Comparison of ENCODE assay signal across 10 mouse cellular contexts in the genomic region with DNA sequence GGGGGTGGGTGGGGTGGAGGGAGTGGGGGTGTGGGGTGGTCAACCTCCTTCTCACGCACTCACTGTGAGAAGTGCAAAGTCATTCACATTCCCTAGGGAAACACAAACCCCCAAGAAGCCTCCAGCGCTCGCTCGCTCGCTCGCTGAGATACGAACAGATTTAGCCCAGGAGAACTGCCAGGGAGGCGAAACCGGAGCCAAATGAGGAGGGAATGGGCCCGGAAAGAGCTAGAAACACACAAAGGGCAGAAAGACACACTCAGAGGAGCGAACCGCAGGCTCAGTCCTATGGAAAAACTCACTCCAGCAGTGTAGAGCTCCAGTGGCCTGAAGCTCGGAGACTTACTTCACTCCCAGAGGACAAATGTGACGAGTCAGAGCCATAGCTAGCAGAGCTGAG. TPM values are rescaled to one million over a fixed set of nuclear protein-coding genes. Genes with fewer than 3 reads are reported as not detected.
DNase-seq lines count a peak whose midpoint lies in the region; ATAC-seq and TF ChIP-seq lines count a peak whose summit lies in the region.
"Had no signal": no experiment of that assay in that cellular context is flagged by ENCODE, and none has a peak within 500 bp of the region (broad histone marks: within the 10 kb centered on the region; RNA-seq: fewer than 3 reads in every experiment).

No protein-coding gene starts in this region.

- no peaks in the 10 kb centered on the region for H3K9me3 ChIP-seq in kidney, postnatal 0 days (replicated peaks; ENCODE audit: low read length)
- H3K9me3 ChIP-seq in hindbrain, postnatal 0 days (ENCODE audit: low read length): no peaks in the 10 kb centered on the region
- no peaks in the 10 kb centered on the region for H3K9me3 ChIP-seq in stomach, postnatal 0 days (ENCODE audit: control insufficient read depth, low read length)

- TF ChIP-seq EP300 in stomach, postnatal 0 days (optimal IDR thresholded peaks at IDR 0.05): no peak

- no peak for ATAC-seq in kidney, postnatal 0 days (replicated peaks; ENCODE audit: low FRiP score, low read depth)
- ATAC-seq in hindbrain, postnatal 0 days: peak; percentile 31; the same call in 1 of the 2 replicates
- no peak for ATAC-seq in stomach, postnatal 0 days (ENCODE audit: low FRiP score, low TSS enrichment)

- no peak overlapping the region for H3K27ac ChIP-seq in kidney, postnatal 0 days
- no peak overlapping the region; the same call in 1 of the 2 replicates for H3K27ac ChIP-seq in hindbrain, postnatal 0 days
- no peak overlapping the region for H3K27ac ChIP-seq in stomach, postnatal 0 days (replicated peaks)
- H3K27ac ChIP-seq: limb, embryonic 12.5 days had no signal

- no peaks in the 10 kb centered on the region for H3K36me3 ChIP-seq in kidney, postnatal 0 days (ENCODE audit: insufficient read depth, low read length)
- no peaks in the 10 kb centered on the region for H3K36me3 ChIP-seq in hindbrain, postnatal 0 days (ENCODE audit: insufficient read depth, low read length)
- H3K36me3 ChIP-seq in stomach, postnatal 0 days (ENCODE audit: control insufficient read depth, insufficient read depth, low read length): no peaks in the 10 kb centered on the region
- H3K36me3 ChIP-seq: G1E; limb, embryonic 12.5 days had no signal

- H3K4me2 ChIP-seq in kidney, postnatal 0 days (ENCODE audit: low read length): no peak overlapping the region
- no peak overlapping the region for H3K4me2 ChIP-seq in hindbrain, postnatal 0 days (ENCODE audit: low read depth, low read length)
- no peak overlapping the region for H3K4me2 ChIP-seq in stomach, postnatal 0 days (replicated peaks; ENCODE audit: low read depth)
- H3K4me2 ChIP-seq: limb, embryonic 12.5 days had no signal

- peak; percentile 12 for DNase-seq in kidney, postnatal 0 days (ENCODE audit: low spot score)
- no peak for DNase-seq in kidney, adult 11 months
- DNase-seq in brain, embryonic 14.5 days (ENCODE audit: low read depth): peak; percentile 84
- peak; percentile 61 to 62 for DNase-seq in cerebellum, postnatal 36 days
- peak; percentile 80 for DNase-seq in hindbrain, postnatal 0 days (ENCODE audit: low spot score)
- DNase-seq in stomach, postnatal 0 days (ENCODE audit: low spot score): no peak
- DNase-seq in liver: no peak
- no peak for DNase-seq in thymus, adult 18-20 months

- H3K9ac ChIP-seq in kidney, postnatal 0 days (ENCODE audit: low read depth, low read length): no peak overlapping the region
- H3K9ac ChIP-seq in hindbrain, postnatal 0 days (replicated peaks; ENCODE audit: low read length): no peak overlapping the region
- H3K9ac ChIP-seq in stomach, postnatal 0 days (ENCODE audit: low read length): no peak overlapping the region
- H3K9ac ChIP-seq: limb, embryonic 12.5 days had no signal

- H3K4me1 ChIP-seq in kidney, postnatal 0 days (replicated peaks; ENCODE audit: insufficient read depth, low read length): no peaks in the 10 kb centered on the region
- peaks cover 4% of the 10 kb centered on the region; the same call in 1 of the 2 replicates for H3K4me1 ChIP-seq in hindbrain, postnatal 0 days (ENCODE audit: insufficient read depth, low read length)
- no peaks in the 10 kb centered on the region for H3K4me1 ChIP-seq in stomach, postnatal 0 days (replicated peaks; ENCODE audit: control insufficient read depth, insufficient read depth)
- H3K4me1 ChIP-seq: limb, embryonic 12.5 days had no signal

- no peak for TF ChIP-seq CTCF in kidney, postnatal 0 days (IDR thresholded peaks at IDR 0.05; ENCODE audit: low read depth)
- no peak for TF ChIP-seq CTCF in brain, embryonic 14.5 days (IDR thresholded peaks at IDR 0.05; ENCODE audit: borderline replicate concordance, extremely low read depth, insufficient read depth, insufficient read length)
- no peak for TF ChIP-seq CTCF in hindbrain, postnatal 0 days (IDR thresholded peaks at IDR 0.05; ENCODE audit: low read depth)
- TF ChIP-seq CTCF in stomach, postnatal 0 days (IDR thresholded peaks at IDR 0.05; ENCODE audit: low read depth): no peak

- H3K4me3 ChIP-seq in kidney, postnatal 0 days (replicated peaks; ENCODE audit: low read depth, low read length): no peak overlapping the region
- H3K4me3 ChIP-seq in hindbrain, postnatal 0 days (ENCODE audit: low read length): no peak overlapping the region
- no peak overlapping the region for H3K4me3 ChIP-seq in stomach, postnatal 0 days (ENCODE audit: low read depth, low read length)
- H3K4me3 ChIP-seq: limb, embryonic 12.5 days had no signal

- H3K27me3 ChIP-seq in kidney, postnatal 0 days (ENCODE audit: insufficient read depth, low read length): no peaks in the 10 kb centered on the region
- H3K27me3 ChIP-seq in hindbrain, postnatal 0 days (ENCODE audit: insufficient read depth, low read length): no peaks in the 10 kb centered on the region
- H3K27me3 ChIP-seq in stomach, postnatal 0 days (ENCODE audit: control insufficient read depth, insufficient read depth, low read length): no peaks in the 10 kb centered on the region

- no peak for TF ChIP-seq POLR2A in brain, embryonic 14.5 days (IDR thresholded peaks at IDR 0.05; ENCODE audit: borderline replicate concordance, extremely low read depth, insufficient read depth, insufficient read length, poor library complexity, severe bottlenecking)

- 23% methylated on average over 14 of the region's 14 CpGs for WGBS in kidney, postnatal 0 days
- WGBS in hindbrain, postnatal 0 days: 27% methylated on average over 14 of the region's 14 CpGs
- WGBS in stomach, postnatal 0 days: 34% methylated on average over 14 of the region's 14 CpGs

RNA-seq across cellular contexts. Expression of gene Gsg1l, which starts 15.4 kb away (rescaled TPM):
- 0.72 and 0.78 TPM in 2 replicates for polyA plus RNA-seq in kidney, postnatal 0 days (2015; fragmentation: Nextera tagmentation; extraction: Ambion mirVana)
- 16.8 and 26.6 TPM in 2 replicates for polyA plus RNA-seq in brain, embryonic 14.5 days (2012; rRNA removed)
- total RNA-seq in hindbrain, postnatal 0 days (2014; rRNA removed): 63.4 and 65.0 TPM in 2 replicates
- 20.8 and 22.0 TPM in 2 replicates for polyA plus RNA-seq in hindbrain, postnatal 0 days (2015; fragmentation: Nextera tagmentation; extraction: Ambion mirVana)
- 0.67 and 0.77 TPM in 2 replicates for polyA plus RNA-seq in stomach, postnatal 0 days (2015; fragmentation: Nextera tagmentation; extraction: Ambion mirVana)
- polyA plus RNA-seq: G1E had no signal

Comparison
In these comparisons a context has a peak if more than half of its experiments do, and no peak if none do; other contexts are left out.
1. DNase-seq: peak in kidney, postnatal 0 days (single experiment), brain, embryonic 14.5 days (single experiment), cerebellum, postnatal 36 days (2 of 2) and hindbrain, postnatal 0 days (single experiment); none in kidney, adult 11 months (single experiment), stomach, postnatal 0 days (single experiment), liver (single experiment) and thymus, adult 18-20 months (0 of 2).
2. RNA of gene Gsg1l, which starts 15.4 kb away (polyA plus RNA-seq): 16.8 to 26.6 TPM in brain, embryonic 14.5 days and 20.8 to 22.0 TPM in hindbrain, postnatal 0 days; 0.72 to 0.78 TPM in kidney, postnatal 0 days and 0.67 to 0.77 TPM in stomach, postnatal 0 days; every median in the first group is over 10 times any median in the second.